Mouse (Mus musculus): ENCODE data around the gene Dclk1.

Gene Dclk1

DNA sequence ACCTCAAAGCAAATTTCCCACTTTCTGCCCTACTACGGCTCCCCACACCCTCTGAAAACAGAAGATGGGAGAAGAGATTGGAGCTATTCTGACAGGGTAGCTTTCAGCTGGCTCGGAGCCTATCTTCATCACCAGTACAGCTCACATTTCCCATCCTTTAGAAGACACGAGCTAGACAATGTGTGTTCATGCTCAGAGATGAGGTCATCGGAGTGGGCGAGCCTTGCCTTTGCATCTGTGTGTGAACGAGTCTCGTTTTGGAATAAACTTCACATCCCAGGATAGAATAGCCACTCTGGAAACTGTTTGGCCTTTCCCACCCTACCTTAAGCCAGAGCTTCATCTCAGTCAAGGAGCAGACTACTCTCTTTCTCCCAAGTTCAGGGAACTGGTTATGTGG lies 95.5 kb downstream of the Dclk1 start:
- no peak for DNase-seq

DNA sequence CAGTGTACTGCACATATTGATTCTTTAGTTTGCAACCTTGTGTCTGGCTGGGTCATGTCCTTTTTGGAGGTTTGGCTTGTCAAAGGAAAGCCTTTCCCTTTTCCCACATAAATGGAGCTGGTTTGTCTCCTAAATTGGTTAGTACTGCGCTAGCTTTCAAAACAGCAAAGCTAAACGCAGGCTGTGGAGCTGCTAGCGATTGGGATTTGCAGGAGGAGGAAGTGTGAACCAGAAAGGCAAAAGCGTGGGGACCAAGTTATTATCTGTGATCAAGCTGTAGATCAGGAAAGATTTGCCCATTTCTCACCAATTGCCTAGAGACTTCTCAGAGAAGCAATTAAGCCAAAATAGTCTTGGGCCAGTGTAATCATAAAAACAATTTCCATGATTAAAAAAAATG lies 100.3 kb downstream of the Dclk1 start:
- DNase-seq: no peak

DNA sequence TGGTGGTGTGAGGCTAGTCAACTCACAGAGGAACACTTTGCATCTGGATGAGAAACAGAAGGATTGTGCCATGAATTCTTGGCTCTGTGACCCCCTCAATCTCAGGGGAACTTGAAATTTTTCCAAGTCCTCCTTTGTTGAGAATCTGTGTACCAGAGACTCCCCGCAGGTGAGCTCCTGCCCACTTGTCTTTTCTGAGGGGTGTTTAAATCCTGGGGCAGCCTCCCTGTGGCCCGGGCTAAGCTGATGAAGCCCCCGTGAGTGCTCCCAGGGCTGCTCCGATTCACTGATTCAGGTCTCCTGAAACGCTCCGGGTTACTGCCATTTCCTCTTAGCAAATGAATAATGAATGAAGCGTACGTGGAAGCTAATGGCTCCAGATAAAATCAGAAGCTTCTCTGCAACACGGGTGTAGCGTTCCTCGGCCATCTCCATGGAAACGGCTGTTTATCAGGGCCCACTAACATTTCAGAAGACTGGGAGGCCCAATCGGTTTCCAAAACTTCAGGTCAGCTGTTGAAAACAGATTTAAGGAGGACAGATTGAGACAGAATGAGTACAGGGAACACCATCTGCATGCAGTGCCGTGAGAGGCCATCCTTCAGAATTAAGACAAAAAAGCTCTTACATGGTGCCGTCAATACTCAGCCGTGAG lies 105.3 kb downstream of the Dclk1 start:
- no peak for DNase-seq

DNA sequence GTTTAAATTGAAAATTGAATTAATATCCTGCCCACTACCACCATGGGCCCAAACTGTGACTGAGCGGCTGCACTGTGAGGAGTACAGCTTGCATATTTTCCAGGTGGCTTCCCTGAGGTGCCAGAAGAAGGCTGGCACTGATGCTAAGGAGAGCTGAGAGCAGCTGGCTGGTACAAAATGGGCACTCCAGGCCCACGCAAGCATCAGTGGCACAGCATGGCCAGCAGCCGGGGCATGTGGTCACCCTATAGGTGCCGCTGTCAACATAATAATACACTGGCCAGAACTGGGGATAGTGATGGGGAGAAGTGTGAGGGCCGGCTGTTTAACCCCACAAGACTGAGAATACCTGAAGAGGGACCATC lies 105.8 kb downstream of the Dclk1 start:
- DNase-seq: no peak

DNA sequence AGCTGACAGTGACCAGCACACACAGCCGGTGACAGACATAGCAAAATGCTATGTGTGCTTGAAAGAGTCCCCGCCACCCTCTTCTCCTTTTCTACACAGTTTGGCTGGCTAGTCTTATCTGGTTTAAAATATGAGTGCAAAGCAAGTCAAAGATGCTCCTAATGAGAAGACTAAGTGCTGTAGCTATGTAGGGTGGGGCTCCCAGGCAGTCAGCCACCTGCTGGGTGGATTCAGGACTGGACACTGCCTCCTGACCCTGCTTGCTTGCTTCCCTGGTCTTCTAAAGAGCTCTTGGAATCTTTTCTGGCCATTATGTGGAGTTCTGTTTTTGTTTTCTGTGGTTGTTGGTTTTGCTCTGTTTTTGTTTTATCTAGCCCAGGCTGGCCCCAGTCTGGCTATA lies 108.0 kb downstream of the Dclk1 start:
- DNase-seq: no peak

DNA sequence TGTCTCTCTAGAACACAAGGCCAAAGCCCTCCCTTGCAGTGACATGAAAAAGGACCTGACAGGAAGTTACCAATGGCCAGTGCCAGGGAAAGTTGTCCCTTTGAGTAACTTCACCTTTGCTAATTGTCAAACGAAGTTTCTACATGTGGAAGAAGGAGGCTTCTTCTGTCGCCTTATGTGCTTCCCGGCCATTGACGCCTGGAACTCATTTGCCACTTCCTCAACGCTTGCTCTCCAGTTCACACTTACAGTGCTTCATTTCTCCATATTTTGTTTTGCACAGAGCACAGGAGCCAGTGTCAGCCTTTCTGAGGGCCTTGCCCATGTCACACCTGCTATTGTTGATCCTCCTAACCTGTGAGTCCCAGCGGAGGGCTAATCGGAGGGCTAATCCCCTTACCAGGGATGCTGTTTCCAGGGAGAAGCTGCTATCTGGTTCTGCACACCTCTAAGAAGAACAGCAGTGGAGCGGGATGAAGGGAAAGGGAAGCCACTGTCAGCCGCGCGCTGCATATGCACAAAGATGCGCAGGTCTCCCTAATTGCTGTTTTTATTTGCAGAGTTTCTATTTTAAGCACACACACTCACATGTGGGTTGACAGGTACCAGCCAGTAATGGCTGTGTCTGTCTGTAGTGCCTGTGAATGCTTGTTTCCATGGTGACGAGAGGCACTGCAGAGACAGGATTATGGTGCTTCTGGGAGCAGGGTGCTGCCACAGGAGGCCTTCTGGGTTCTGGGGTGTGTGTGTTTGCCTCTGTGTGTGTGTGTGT lies 109.3 kb downstream of the Dclk1 start:
- no peak for DNase-seq

DNA sequence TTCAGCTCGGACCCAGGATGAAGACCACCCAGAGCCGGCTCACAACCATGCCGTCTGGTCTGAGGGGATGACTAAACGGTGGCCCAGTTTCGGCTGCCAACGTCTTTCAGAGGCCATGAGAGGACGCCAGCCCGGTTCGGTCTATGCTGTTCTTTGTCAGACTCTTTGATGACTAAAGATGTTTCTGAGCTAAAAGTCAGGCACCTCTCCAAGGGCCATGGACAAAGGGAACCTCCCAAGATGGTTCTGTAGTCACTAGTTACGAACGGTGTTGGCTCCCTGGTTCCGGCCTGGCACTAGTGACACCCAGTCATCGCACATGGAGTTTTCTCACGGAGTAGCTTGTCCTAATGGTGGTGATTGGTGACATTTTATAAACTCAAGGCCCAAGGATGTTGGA lies 110.4 kb downstream of the Dclk1 start:
- no peak for DNase-seq

DNA sequence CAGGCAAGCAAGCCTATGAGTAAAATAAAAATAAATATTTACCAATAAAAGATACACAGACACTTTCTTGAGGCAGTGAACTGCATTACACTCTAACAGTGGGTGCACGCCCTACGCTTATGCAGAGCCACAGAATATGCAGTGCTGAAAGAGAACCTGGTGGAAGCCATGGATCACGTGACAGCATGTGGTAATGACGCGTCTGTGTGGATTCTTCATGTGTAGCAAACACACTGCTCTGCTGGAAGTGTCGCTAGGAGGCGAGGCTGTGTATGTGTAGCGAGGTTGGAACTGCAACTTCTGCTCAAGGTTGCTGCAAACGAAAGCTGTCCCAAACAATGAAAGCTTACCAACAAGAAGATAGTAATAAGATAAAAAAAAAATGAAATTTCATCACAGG lies 111.0 kb downstream of the Dclk1 start:
- DNase-seq: no peak

DNA sequence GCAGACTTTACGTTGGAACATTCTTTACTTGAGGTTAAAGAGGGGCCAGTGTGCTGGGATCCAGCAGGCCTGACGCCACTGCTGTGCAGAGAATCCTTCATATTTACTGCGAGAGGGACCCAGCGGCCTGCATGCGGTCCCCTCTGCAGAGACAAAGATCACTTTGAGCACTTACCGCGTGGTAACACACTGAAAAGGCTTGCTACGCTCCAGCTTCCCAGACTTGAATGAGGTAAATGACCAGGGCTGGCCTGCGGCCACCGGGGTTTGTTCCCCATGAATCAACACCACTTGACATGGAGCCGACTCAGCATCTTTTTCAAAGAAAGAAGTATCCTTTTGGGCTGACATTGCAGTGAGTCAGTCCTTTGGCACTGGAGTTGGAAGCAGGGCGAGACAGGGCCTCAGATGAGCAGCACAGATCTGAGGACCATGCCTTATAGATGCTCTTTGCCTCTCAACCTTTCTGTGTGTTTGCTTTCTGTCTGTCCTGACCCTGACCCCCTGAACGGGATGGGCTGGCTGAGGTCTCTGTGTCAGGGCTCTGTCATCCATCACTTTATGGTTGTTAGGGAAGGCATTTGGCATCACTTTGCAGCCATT lies 111.8 kb downstream of the Dclk1 start:
- DNase-seq: peak; percentile 20 to 48

DNA sequence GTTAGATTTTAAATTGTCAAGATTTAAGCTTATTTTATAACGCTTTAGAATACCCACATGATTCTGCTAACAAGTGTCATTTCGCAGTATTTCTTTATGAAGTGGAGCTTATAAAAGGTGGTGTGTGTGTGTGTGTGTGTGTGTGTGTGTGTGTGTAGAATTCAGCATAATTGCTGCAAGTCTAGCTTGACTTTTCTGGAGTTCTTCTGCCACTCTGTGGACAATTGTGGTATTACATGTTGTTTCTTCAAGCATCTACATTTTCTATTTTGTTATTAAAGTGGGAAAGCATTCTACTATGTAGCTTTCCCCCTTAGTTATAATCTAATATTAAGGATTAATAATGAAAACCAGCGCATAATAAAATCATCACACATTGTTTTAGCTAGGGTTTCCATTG lies 112.6 kb downstream of the Dclk1 start:
- peak in 1 of 2 experiments; percentile 35 for DNase-seq

DNA sequence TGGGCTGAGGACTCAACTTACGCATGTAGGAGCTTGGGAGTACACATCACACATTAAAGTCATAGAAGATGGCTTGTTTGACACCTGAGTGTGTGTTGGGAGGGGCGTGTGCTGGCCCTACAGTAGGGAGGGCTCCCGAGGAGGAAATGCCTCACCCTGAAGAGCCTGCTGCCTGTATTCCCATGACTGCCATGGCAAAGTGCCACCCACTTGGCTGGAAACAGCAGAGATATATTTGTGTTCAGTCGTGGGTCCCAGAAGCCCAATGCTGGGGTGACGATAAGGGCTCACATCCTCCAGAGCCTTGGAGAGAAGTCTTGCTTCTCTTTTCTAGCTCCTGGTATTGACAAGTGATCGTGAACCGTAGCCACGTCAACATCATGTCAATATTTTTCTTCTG lies 116.3 kb downstream of the Dclk1 start:
- DNase-seq: no peak

DNA sequence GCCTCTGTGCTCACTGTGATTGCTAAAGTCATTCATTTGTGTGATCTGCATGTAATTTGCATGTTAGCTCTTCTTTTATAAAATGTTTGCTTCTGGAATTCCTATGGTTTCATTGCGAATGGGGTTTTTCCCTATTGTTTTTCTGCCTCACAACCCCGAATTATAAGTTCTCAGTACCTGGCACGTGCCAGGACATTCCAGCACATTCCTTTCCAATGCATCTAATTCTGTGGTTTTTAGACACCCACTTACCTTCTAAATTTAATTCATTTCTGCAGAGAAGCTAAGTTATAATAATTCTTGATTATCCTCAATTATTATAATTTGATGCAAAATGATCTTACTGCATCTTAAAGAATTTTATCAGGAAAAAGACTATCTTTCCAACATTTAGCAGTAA lies 118.7 kb downstream of the Dclk1 start:
- no peak for DNase-seq

DNA sequence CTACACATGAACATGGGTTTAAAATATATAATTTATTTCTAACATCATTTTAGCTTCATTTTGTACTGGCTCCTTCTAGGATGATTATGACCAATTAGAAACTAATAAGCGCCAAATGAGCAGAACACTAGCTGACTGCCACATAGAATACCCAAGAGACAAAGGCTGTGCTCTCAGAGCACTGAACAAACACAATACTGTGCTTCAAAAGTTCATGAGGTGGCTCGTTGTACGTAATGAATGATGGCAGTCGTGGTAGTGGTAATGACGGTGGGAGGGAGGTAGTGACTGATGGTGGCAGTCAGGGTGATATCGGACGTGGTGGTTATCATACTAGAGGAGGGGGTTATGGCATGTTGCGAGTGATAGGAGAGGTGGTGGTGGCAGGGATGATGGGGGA lies 125.0 kb downstream of the Dclk1 start:
- DNase-seq: no peak

DNA sequence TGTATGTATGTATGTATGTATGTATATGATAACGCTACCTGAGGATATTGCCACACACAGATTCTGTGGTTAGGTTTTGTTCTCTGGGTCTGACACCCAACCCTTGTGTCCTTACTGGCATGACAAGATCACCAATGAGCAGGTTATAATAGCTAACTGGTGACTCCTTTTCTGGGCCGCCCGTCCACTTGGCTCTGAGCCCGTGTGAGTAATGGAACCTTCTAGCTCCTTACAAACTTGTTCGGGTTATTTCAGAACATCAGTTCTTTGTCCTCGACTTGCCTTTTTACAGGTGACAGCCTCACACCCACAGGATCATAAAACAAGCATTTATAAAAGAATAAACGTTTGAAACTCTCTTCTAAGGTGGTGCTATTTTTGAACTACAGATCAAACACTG lies 127.0 kb downstream of the Dclk1 start:
- no peak for DNase-seq

DNA sequence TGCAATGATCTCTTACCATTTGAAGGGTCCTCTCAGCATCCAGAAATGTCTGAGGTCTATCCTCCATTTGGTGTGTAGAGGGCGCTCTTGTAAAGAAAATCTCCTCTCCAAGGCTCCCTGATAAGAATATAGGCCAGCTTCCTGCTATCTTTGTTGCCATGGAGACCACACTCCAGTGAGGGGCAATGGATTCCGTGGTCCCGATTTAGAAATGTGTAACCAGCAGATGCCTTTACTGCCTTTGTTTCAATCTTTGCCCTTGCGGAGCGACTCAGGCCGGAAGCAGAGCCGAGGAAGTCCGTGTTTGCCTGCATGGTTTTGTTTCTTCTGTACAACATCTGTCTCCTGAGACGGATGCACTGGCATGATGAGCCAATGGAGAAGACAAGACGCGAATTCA lies 131.5 kb downstream of the Dclk1 start:
- peak in 1 of 2 experiments; percentile 17 for DNase-seq

DNA sequence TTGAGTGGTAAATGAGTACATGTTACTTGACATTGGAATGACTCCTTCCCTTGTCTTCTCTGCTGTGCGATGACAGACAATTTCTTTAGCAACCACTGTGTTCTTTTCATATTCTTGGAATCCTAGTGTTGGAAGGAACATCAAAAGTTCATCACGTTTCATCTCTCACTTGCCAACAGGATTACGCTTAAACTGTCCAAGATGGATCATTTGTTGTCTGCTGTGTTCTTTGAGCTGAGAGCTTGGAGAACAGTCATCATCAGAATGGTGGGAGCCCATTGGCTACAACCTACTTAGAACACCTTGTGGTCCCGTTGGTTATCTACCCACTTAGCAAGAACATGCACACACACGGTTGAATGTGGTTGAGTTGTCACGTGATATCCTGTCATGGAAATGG lies 136.4 kb downstream of the Dclk1 start:
- DNase-seq: no peak

DNA sequence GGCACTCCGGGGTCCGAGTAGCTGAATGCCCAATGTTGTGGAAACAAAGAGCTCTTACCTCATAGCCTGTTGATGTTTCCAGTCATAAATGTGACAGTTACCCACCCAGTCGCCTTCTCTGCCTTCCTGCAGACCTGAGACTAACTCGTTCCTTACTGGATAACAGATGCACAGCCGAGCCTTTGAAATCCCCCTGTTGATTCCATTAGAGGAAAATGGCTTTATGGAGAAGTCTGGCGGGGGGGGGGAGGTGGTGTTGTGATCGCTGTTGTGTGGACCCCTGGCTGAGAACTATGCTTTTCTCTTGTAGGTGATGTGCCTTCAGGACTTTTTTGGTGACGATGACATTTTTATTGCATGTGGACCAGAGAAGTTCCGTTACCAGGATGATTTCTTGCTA lies 138.3 kb downstream of the Dclk1 start:
- DNase-seq: no peak

DNA sequence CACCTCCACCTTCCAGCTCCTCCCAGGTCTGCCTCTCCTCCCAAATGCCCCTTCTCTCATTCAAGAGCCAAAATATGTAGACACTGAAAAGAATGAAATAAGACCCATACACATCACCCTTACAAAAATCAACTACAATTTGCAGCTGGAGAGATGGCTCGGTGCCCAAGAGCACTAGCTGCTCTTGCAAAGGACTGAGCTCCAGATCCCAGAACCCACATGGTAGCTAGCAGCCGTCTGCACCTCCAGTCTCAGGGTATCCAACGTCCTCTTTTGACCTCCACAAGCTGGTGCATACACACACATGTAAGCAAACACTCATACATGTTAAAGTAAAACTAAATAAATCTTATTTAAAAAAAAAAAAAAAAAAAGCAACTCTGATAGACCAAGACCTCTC lies 150.4 kb downstream of the Dclk1 start:
- DNase-seq: peak; percentile 12 to 54

DNA sequence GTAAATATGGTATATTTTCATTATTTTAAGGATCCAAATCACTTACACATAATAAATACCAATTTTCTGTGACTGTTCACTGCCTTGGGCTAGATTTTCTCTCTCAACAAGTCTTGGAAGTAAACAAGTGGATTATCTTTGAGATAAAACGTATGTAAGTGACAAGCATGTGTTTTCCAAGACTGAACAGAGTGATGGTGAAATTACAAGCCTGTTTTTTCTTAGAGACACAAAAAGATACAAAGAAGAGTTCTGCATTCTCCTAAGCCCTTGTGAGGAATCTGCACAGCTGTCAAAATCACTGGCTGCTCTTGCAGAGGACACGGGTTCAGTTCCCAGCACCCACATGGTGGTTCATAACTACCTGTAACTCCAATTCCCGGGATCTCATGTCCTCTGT lies 151.4 kb downstream of the Dclk1 start:
- no peak for DNase-seq

DNA sequence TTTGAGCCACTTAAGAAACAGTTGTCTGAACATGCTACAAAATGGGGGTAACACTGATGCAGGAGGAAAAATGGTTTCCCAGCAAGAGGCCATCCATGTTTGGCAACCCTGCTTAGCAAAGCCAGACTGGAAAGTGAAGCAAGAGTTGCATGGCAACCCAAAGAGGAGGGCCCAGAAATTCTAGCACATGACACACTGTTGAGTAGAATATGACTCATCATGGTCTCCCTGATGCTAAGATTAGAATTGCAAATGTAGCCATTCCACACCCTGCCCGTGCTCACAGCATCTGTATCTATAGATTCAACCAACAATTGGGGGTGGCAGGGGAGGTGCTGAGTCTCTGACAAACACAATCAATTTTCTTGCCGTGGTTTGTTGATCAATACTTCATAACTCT lies 154.6 kb downstream of the Dclk1 start:
- DNase-seq: no peak

DNA sequence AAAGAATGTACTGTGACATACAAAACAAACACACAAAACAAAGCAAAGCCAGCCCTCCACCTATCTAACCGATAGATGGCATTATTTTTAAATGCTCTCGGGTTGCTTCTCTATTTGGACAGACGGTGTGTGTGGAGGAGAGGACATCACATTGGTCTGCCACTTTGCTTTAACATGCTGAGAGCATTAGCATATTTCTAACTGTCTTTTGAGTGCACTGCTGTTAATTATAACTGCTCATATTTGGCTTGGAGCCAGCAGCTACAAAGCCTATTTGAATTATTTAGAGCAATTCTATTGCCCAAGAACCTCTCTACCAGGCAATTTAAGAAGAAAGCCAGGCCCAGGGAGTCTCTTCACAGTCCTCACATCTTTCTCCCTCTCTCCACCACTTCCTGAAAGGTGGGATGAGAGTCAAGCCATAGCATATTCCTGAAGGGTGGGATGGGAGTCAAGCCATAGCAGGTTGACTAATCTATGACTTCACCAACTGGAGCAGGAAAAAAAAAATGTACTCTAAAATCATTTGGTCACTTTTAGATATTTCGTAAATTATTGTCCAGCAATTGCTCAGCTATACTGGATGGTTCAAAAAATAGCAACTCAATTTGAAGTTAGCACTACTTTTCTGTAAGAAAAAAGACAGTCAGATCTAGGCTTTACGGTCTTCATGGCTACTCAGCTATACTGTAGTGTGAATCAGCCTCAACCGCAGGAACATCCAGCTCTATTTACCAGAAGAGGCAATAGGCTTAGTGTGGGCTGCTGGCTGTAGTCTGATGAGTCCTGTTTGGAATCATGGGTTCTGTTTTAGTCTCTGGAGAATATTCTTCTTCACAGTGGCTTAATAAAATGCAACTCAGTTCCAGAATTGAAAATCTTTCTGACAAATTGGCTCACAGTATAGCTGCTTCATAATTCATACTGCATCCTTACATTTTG lies 155.9 kb downstream of the Dclk1 start:
- no peak for DNase-seq

DNA sequence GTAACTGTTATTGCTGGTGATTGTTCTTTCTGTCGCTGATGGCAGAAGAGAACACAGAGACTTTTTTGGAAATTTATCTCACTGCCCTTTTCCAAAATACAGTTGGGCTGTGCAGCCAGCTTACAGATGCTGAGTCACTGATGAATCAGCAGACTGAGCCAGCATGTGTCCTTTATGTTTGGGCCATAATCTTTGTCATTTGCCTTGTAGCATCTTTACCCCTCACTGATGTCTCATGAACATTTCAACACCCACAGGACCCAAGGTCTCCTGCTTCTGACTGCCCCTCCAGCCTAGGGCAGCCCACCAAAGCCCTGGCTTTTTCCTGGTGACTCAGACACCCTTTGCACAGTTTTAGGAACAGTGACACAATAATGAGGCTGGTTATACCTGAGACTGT lies 159.1 kb downstream of the Dclk1 start:
- no peak for DNase-seq

DNA sequence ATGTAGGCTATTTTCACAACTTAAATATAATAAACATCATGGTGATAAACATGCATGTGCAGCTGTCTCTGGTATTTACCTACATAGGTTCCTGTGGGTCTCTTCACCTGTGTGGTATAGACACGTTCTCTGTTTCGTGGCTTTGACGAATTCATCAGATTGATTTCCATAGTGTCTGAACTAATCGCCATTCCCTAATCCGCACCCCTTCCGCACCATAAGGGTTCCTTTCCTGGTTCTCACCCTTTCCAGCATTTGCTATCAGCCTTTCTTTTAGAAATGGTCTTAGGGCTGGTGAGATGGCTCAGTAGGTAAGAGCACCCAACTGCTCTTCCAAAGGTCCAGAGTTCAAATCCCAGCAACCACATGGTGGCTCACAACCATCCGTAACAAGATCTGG lies 162.6 kb downstream of the Dclk1 start:
- DNase-seq: no peak

Data from lung, postnatal 4 days (tissue).